Mouse (Mus musculus) cerebellum, adult 9-11 months (tissue): ENCODE measurements around the gene Map3k7.

Experiments used
- DNase-seq: peaks from one replicate; pipeline ENCODE4 v3.0.0; 2022

Gene Map3k7

DNA sequence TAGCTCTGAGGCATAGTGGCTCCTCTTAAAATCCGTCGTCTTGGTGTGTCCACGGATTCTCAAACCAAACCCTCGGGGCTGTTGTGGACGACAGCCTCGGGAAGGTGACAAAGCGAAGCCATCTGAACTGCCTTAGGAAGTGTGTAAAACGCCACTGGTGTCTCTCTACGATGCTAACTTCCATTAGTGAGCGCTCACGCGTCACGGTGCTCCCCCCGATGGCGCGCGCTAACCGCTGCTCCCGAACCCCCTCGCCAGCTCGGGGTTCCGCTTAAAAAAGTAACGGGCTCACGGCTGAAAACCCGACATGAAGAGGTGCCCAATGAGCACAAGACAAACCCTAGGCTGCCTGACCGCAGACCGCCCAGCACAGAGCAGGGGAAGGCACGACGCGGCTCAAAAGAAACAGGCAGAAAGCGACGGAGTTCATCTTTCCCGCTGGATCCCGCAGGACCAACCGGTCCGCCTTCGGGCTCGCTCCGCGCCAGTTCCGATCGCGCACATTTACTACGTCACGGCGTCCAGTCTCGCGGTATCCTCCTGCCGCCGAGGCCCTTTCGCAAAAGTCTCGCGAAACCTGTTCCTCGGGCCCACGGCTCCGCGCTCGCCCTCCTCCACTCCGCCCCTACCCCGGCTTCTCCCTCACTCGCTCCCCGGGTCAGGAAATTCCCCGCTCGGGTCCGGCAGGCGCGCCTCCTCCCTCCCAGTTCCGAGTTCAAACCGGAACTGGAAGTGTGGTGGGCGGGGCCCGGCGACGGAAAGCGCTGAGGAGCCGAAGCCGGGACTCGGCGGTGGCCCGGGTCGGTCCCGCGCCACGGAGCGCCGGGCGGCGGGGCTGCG lies at the start of gene Map3k7:
Map3k7 (plus strand) TSS at position 744 of the 840 bp plus-strand sequence.
- peak; percentile 93 for DNase-seq

- DNase-seq: no peak
Measured at GRCm38 (mm10) chr4:31915114-31915513, 48.8 kb upstream of the Map3k7 start.

DNA sequence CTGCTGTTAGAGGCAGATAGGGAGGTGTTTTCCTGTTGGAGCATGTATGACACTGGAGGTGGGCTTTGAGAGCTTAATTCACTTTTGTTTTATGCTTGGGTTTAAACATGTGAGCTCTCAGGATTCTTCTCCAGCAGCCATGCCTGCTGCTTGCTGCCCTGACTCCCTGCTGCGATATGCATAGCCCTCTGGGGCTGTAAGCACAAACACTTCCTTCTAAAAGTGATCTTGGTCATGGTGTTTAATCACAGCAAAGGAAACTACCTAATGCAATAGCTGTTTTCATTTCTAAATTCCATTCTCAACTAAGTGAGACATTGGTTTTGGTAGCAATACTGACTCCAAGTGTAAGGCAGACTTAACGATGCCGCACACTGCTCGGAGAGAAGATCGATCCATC lies 45.2 kb upstream of the Map3k7 start:
- DNase-seq: no peak

DNA sequence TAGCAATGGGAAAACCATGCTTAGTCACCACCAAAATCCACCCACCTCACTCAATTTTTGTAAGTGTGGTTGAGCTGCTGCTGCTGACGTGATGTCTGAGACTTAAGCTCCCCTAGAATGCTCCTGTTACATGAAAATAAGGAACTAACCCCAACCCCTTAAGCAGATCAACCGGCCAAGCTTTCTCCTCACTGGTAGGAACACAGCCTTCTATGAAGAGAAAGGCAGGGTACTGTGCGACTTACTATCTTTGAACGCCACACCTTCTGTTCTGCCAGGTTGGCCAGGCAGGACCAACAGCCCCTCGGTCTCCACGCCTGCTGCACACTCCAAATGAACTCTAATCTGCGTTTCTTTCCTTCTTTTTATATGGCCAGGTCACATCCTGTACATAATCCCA lies 41.7 kb upstream of the Map3k7 start:
- DNase-seq: no peak

- no peak for DNase-seq
Measured at GRCm38 (mm10) chr4:31923437-31923836, 40.5 kb upstream of the Map3k7 start.

- DNase-seq: no peak
Measured at GRCm38 (mm10) chr4:31924301-31925185, 39.4 kb upstream of the Map3k7 start.

DNA sequence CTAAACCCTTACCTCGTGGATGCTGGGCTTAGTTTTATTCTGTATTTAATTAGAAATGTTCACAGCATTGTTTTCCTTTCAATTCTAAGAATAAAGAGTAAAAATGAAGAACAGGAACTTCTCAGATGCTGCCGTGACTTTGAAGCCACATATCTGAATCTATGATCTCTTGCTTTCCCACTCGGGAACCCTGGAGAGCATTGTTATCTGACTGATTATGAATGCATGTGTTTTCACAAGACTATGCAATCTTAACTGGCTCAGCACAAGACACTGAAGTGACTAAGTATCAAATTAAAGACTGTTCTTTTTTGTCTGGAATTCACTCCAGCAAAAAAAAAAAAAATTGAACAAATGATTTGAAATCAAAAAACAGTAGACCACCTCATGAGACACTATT lies 30.7 kb upstream of the Map3k7 start:
- no peak for DNase-seq

- no peak for DNase-seq
Measured at GRCm38 (mm10) chr4:31935831-31936306, 28.0 kb upstream of the Map3k7 start.

DNA sequence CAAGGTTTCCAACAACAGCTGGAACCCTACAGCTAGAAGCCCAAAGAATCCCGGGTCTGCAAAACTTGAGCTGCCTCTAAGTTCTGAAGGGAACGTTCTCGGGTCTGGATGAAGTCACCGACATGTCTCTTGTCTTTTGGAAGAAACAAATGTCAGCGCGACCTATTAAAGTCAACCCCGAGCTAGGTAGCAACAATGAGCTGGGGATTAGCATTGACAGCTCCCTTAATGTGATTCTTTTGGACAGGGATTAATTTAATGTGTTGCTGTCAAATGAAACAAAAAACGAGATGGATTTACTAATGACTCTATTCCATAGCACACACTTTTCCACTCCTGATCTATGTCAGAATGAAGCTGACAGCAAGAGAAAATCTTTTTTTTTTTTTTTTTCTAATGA lies 27.5 kb upstream of the Map3k7 start:
- no peak for DNase-seq

GRCm38 (mm10) chr4:31936911-31937375 lies 27.0 kb upstream of the Map3k7 start:
- no peak for DNase-seq

GRCm38 (mm10) chr4:31937376-31938281 lies 26.3 kb upstream of the Map3k7 start:
- DNase-seq: no peak

- DNase-seq: no peak
Measured at GRCm38 (mm10) chr4:31938416-31939106, 25.3 kb upstream of the Map3k7 start.

- no peak for DNase-seq
Measured at GRCm38 (mm10) chr4:31941616-31942015, 22.3 kb upstream of the Map3k7 start.

- no peak for DNase-seq
Measured at GRCm38 (mm10) chr4:31943045-31943444, 20.9 kb upstream of the Map3k7 start.

- no peak for DNase-seq
Measured at GRCm38 (mm10) chr4:31964194-31964875, 438 bp downstream of the Map3k7 start.

DNA sequence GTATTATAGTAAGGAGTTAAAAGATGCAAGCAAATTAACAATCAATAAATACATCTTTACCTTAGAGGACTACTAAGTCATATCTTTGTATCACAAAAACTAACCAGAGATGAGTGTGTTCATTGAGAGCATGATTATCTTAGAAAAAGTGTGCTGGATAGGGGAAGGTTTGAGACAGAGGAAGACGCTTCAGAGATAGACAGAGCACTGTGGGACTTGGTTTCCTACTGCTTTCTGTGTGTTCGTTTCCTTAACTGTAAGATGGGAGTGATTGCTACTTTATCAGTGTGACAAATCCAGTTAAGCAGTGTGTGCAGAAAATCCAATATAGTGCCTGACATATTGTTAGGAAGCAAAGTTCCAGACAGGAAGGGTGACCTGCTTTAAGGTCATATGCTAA lies 1.3 kb downstream of the Map3k7 start:
- no peak for DNase-seq

DNA sequence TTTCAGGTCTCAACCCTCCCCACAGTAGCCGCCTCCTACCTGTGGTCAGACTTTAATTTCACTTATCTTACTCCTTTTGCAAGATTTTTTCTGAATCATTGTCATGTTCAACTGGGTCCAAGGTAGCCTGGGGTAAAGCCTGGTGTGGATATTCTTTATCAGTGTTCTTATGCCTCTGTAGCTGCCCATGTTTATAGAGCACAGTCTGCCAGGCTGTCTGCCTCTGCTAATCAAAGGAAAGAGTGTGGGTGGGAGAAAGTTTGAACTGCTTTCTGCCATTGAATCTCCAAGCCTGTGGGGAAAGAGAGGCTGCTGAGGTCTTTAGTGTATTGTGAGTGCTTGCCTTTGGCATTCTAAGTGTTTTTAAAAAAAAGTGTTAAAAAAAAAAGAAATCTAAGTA lies 7.5 kb downstream of the Map3k7 start:
- no peak for DNase-seq

DNA sequence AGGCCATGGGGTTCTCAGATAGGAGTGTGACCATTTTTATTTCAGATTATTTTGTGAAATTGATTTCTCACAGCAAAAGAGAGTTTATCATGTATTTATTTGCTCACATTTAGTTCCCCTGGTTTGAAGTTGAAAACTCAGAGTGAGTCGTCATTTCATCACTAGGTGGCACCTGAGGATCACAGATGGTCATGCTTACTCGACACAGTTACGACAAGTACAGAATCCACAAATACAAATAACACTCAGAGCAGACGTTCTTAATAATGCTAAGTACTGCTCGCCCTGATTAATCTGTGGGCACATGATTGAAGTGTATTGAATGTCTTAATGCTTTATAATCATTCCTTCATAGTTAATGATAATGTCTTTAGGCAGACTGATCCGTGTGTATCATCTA lies 8.3 kb downstream of the Map3k7 start:
- no peak for DNase-seq

GRCm38 (mm10) chr4:31975260-31975950 lies 11.5 kb downstream of the Map3k7 start:
- no peak for DNase-seq

- no peak for DNase-seq
Measured at GRCm38 (mm10) chr4:31981863-31982262, 18.0 kb downstream of the Map3k7 start.

DNA sequence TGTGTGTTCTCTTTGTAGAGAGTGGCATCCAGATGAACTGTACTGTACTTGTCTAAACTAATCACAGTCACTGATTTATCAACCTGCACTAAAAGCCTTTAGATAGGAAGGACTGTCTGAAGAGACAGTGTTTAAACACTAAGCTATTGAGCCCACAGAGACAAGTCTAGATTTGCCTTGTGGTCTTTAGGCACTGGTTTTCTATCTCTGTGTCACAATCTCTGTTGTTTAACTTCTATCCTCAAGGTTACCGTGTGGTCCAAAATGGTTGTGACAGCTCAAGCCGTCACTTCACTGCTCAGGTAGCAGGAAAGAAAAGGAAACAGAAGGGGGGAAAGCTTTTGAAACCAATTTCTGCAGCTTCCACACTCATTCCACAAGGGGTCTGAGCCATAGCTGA lies 29.5 kb downstream of the Map3k7 start:
- no peak for DNase-seq
